Mouse (Mus musculus) stomach, embryonic 14.5 days (tissue): ENCODE data around the gene Adgrb3. TPM values are rescaled to one million over a fixed set of nuclear protein-coding genes. Genes with fewer than 3 reads are reported as not detected.
"Not testable (repeated sequence)": the region's sequence is repeated elsewhere in the genome, so short reads cannot be mapped to it uniquely, and the experiment has no call there.

ENCODE experiments used
- ATAC-seq: fragments of 200-750 bp; cut with Nextera tagmentation; 2 replicates; pipeline ENCODE4 v1.8.0; 2017; ENCODE audit warnings: low read depth, moderate TSS enrichment; ENCODE audit not compliant: insufficient number of reproducible peaks, insufficient read depth, low FRiP score
- H3K27ac ChIP-seq: fragments of 300-500 bp; sonication (generic); 2 replicates; pipeline ENCODE4 v1.5.1; 2014; ENCODE audit warnings: mild to moderate bottlenecking, low read length, moderate library complexity, mixed read lengths
- H3K27me3 ChIP-seq: fragments of 300-500 bp; sonication (generic); 2 replicates; pipeline ENCODE4 v1.6.1; 2014; ENCODE audit warnings: low read length, control low read depth, mixed read lengths; ENCODE audit not compliant: control insufficient read depth, insufficient read depth
- H3K36me3 ChIP-seq: fragments of 300-500 bp; sonication (generic); 2 replicates; pipeline ENCODE4 v1.6.1; 2014; ENCODE audit warnings: mild to moderate bottlenecking, control low read depth, low read length, moderate library complexity, mixed read lengths; ENCODE audit not compliant: control insufficient read depth, insufficient read depth
- H3K4me1 ChIP-seq: fragments of 300-500 bp; sonication (generic); 2 replicates; pipeline ENCODE4 v1.6.1; 2014; ENCODE audit warnings: low read length, control low read depth, mixed read lengths; ENCODE audit not compliant: control insufficient read depth, insufficient read depth
- H3K4me2 ChIP-seq: fragments of 300-500 bp; sonication (generic); replicated peaks from 2 replicates; pipeline ENCODE4 v1.6.1; 2014; ENCODE audit warnings: low read depth, low read length, control low read depth
- H3K4me3 ChIP-seq: fragments of 300-500 bp; sonication (generic); 2 replicates; pipeline ENCODE4 v1.5.1; 2014; ENCODE audit warnings: low read depth, low read length, control low read depth
- H3K9ac ChIP-seq: fragments of 300-500 bp; sonication (generic); replicated peaks from 2 replicates; pipeline ENCODE4 v1.6.1; 2014; ENCODE audit warnings: low read depth, mild to moderate bottlenecking, control low read depth, low read length, moderate library complexity, mixed read lengths
- H3K9me3 ChIP-seq: fragments of 300-500 bp; sonication (generic); 2 replicates; pipeline ENCODE4 v1.6.1; 2016; ENCODE audit warnings: low read depth, low read length, control low read depth; ENCODE audit not compliant: control insufficient read depth
- WGBS: fragments of 180-500 bp; shearing (Covaris S2); extraction: QIAGEN DNeasy Blood & Tissue Kit; methylation state at CpG from one replicate; pipeline ENCODE4 v1.1.7; 2014; 5-methylcytosine and 5-hydroxymethylcytosine counted together
- polyA plus RNA-seq: library from polyadenylated mRNA; unstranded; fragments of >200 nt; fragmentation: Nextera tagmentation; extraction: Ambion mirVana; gene quantifications from 2 replicates; pipeline ENCODE4 v1.2.1, GENCODE M21; 2014

Adgrb3 gene
- polyA plus RNA-seq, 1 experiment from 2014 or later: 5.6 TPM

DNA sequence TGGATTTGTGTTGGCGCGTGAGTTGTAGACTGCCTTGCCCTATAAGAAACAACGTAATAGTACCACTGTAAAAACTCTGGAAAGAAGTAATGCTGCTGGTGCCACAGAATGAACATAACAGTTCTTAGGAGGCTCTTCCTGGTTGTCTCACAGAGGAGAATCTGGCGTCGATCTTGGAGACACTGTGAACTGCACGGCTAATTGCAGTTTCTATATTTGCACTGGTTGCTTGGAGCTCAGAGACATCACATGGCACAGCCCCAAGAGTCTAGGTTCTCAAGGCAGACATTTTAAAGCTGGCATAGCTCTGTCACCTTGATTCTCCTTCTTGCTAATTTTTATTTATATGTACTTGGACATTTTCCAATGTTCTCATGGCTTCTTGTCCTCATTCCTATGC, 769.3 kb downstream of the Adgrb3 start:
- no peaks in the 10 kb centered on the region for H3K4me1 ChIP-seq
- WGBS: 87% methylated on average over 6 of the region's 6 CpGs
- no peak overlapping the region for H3K4me2 ChIP-seq
- ATAC-seq: no peak
- no peaks in the 10 kb centered on the region for H3K9me3 ChIP-seq
- no peaks in the 10 kb centered on the region for H3K36me3 ChIP-seq
- H3K27me3 ChIP-seq: no peaks in the 10 kb centered on the region
- no peak overlapping the region for H3K9ac ChIP-seq
- no peak overlapping the region for H3K4me3 ChIP-seq
- H3K27ac ChIP-seq: no peak overlapping the region

DNA sequence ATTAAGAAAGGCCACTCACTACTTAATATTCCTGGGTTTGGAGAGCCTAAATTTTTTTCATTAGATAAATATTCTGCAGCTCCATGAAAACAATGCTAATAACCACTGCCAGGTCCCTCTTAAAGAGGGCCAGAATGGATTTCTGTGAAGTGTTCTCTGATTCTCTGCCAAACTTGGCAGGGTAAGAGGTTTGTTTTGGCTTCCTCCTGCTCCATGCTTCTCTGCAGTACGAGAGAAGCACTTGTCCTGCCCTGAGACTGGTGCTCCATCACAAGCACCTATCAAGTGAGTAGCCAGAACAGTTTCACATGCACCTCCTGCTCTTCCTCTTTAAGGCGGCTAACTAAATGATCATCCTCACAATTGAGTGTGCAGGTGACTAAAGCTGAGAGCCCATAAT, 771.9 kb downstream of the Adgrb3 start:
- no peak overlapping the region for H3K9ac ChIP-seq
- no peak for ATAC-seq

DNA sequence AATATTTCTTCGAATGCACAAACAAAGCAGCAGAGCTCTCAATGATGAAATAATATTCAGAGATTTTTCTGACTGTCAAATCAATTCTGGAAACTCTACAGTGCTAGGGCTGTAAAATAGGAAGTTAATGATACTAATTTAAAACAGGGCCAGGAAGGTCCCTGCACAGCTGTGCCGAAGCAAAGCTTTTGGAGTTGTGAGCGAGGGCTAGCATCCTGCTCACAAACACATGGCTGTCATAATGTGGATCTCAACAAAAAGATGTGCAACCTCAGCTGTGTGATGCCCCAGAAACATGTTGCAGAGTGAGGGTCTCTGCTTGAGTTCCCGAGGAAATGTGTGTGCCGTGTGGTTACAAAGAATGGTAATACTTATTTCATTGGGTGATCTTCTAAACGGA, 772.3 kb downstream of the Adgrb3 start:
- WGBS: 80% methylated on average over 6 of the region's 6 CpGs
- no peaks in the 10 kb centered on the region for H3K36me3 ChIP-seq
- no peak overlapping the region for H3K4me2 ChIP-seq
- H3K4me1 ChIP-seq: no peaks in the 10 kb centered on the region
- no peaks in the 10 kb centered on the region for H3K9me3 ChIP-seq
- no peak overlapping the region for H3K27ac ChIP-seq
- no peak overlapping the region for H3K4me3 ChIP-seq
- no peak overlapping the region for H3K9ac ChIP-seq
- ATAC-seq: no peak
- no peaks in the 10 kb centered on the region for H3K27me3 ChIP-seq

More for the DNA sequence above, 771.9 kb downstream of the Adgrb3 start:
- H3K4me3 ChIP-seq: no peak overlapping the region
- 67% methylated on average over 2 of the region's 2 CpGs for WGBS
- H3K4me1 ChIP-seq: no peaks in the 10 kb centered on the region
- no peaks in the 10 kb centered on the region for H3K27me3 ChIP-seq
- H3K36me3 ChIP-seq: no peaks in the 10 kb centered on the region
- H3K27ac ChIP-seq: no peak overlapping the region
- no peak overlapping the region for H3K4me2 ChIP-seq
- no peaks in the 10 kb centered on the region for H3K9me3 ChIP-seq

DNA sequence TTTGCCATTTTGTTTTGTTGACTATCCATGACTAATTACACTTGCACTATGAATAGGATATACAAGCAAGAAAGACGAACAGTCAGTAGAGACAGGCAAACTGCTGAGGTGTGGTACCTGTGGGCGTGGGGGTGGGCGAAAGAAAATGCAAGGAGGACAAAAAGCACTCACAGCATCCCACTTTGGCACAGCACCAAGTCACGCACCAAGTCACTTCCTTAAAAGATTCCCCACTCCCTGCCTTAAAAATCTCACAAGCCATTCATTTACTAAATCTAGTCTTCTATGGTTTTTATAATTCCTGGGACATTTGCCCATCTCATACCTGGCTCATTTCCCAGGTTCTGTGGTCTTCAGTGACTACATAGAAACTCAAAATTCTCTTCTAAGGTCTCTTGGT, 787.4 kb downstream of the Adgrb3 start:
- Histone ChIP-seq H3K27me3 (no peaks in the 10 kb centered on the region), H3K27ac (no peak overlapping the region), H3K9ac (no peak overlapping the region), H3K4me1 (no peaks in the 10 kb centered on the region), H3K36me3 (no peaks in the 10 kb centered on the region), H3K4me3 (no peak overlapping the region), H3K9me3 (no peaks in the 10 kb centered on the region), H3K4me2 (no peak overlapping the region)
- WGBS: 81% methylated on average over 4 of the region's 4 CpGs
- no peak for ATAC-seq

DNA sequence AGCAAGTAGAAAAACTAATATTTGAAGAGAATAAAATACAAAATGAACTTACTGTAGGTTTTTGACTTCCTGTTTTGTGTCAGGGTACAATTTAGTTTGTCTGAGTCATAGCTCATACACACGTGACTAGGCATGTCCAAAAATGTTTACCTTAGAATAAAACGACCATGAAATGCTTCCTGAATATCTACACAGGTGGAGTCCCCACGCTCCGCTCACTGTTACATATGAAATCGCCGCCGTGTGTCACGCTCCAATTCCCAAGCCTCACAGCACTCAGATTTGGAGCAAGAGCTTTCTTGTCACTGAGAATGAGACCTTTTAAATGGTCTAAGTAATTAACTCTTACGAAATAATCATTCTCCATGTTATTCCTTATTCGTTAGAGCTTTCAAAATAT, 795.3 kb downstream of the Adgrb3 start:
- no peak for ATAC-seq
- Histone ChIP-seq H3K4me1 (no peaks in the 10 kb centered on the region), H3K9ac (no peak overlapping the region), H3K4me2 (no peak overlapping the region), H3K36me3 (no peaks in the 10 kb centered on the region), H3K27ac (no peak overlapping the region), H3K4me3 (no peak overlapping the region), H3K27me3 (no peaks in the 10 kb centered on the region), H3K9me3 (no peaks in the 10 kb centered on the region)
- 83% methylated on average over 10 of the region's 10 CpGs for WGBS

DNA sequence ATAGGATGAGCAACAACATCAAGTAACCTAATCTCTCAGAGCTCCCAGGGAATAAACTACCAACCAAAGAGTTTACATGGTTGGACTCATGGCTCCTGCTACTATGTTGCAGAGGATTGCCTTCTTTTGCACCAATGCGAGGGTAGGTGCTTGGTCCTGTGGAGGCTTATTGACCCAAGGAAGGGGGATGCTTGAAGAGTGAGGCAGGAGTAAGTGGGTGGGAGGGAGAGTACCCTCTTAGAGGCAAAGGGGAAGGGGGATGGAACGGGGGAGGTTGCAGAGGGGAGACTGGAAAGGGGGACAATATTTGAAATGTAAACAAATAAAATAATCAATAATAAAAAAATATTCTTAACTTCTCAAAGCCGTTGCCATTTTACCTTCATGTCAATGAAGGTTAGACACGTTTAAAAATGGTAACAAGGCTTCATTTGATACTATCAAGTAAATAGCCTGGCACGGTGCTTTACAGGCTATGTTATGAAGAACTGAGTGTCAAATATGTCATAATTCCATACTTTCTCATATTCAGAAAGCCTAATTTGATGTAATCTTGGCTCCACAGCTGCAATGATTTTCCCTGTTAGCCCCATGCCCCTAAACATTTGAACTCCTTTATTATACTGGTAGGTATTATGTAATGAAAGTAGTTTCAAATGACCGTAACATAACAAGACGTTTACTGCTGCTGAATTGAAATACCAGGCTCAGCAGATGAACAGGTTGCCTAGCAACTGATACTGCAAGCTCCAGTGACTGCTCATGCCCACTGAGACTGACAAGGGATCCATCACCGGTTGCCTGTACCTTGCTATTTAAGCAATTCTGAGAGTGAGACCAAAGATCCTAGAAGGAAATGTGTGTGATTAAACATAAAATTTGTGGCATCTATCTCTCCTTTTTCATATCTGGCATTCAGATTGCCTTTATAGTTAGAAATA, 796.1 kb downstream of the Adgrb3 start:
- no peak for ATAC-seq
- 70% methylated on average over 8 of the region's 8 CpGs for WGBS
- H3K4me3 ChIP-seq: no peak overlapping the region
- no peaks in the 10 kb centered on the region for H3K36me3 ChIP-seq
- H3K27me3 ChIP-seq: no peaks in the 10 kb centered on the region
- no peak overlapping the region for H3K9ac ChIP-seq
- H3K27ac ChIP-seq: no peak overlapping the region
- no peak overlapping the region for H3K4me2 ChIP-seq
- H3K9me3 ChIP-seq: no peaks in the 10 kb centered on the region
- no peaks in the 10 kb centered on the region for H3K4me1 ChIP-seq

DNA sequence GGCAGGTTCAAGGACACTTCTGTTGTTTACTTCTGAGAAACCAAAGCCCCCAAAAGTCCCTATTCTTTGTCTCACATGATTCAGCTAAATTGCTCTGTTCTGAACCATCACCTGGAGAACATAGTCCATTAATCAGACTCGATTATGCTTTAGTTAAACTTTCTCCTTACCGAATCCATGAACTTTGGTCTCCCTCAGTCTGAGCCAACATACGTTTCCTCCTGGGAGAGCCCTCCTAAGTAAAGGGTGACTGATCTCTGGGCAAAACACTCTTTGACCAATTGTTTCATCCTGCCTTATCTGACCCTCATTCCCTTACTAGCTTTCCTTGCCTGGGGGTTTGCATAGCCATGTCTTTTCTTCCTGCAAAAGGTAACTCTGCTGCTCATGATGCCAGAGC, 806.4 kb downstream of the Adgrb3 start:
- WGBS: 63% methylated on average over 3 of the region's 3 CpGs
- Histone ChIP-seq H3K36me3 (no peaks in the 10 kb centered on the region), H3K4me1 (no peaks in the 10 kb centered on the region), H3K27me3 (no peaks in the 10 kb centered on the region), H3K9ac (no peak overlapping the region), H3K27ac (no peak overlapping the region), H3K4me2 (no peak overlapping the region), H3K9me3 (no peaks in the 10 kb centered on the region), H3K4me3 (no peak overlapping the region)
- no peak for ATAC-seq

DNA sequence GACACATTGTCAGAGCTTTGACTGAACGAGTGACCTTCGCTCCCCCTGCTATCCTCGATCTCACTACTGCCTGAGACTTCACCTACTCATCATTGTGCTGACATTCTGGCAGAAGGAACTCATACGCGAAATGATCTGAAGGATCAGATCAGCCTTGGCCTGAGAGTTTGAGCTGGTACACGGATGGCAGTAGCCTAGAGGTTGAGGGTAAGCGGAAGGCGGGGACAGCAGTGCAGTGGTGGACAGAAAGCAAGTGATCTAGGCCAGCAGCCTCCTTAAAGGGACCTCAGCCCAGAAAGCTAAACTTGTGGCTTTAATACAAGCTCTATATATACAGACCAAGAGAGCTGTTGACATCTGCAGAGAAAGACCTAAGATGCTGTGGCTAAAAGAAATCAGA, 811.7 kb downstream of the Adgrb3 start:
- H3K4me3 ChIP-seq, H3K9ac ChIP-seq, H3K27ac ChIP-seq, H3K4me2 ChIP-seq, H3K9me3 ChIP-seq, H3K27me3 ChIP-seq, H3K36me3 ChIP-seq, H3K4me1 ChIP-seq, ATAC-seq: not testable (repeated sequence)
- 73% methylated on average over 6 of the region's 8 CpGs for WGBS
